Mouse (Mus musculus) cerebellum, adult 9-11 months (tissue): Measurements from ENCODE around the gene Prnd.

ENCODE experiments used
- DNase-seq: peaks from one replicate; pipeline ENCODE4 v3.0.0; 2022

The Prnd gene

GRCm38 (mm10) chr2:131941501-131941900 is 9.2 kb upstream of the Prnd start:
- no peak for DNase-seq

- no peak for DNase-seq
These were observed 6.3 kb upstream of the Prnd start for GRCm38 (mm10) chr2:131944370-131944769.

- no peak for DNase-seq
These were observed 5.4 kb upstream of the Prnd start for GRCm38 (mm10) chr2:131945225-131945624.

- no peak for DNase-seq
These were observed 4.9 kb upstream of the Prnd start for GRCm38 (mm10) chr2:131945765-131946164.

GRCm38 (mm10) chr2:131946351-131946750 is 4.3 kb upstream of the Prnd start:
- no peak for DNase-seq

- no peak for DNase-seq
These were observed 2.5 kb upstream of the Prnd start for GRCm38 (mm10) chr2:131948156-131948555.

GRCm38 (mm10) chr2:131948916-131949639 is 1.6 kb upstream of the Prnd start:
- no peak for DNase-seq

- DNase-seq = no peak
These were observed 679 bp upstream of the Prnd start for GRCm38 (mm10) chr2:131949767-131950597.

GRCm38 (mm10) chr2:131952456-131952855 is 1.8 kb downstream of the Prnd start:
- DNase-seq = no peak

- DNase-seq = no peak
These were observed 2.4 kb downstream of the Prnd start for GRCm38 (mm10) chr2:131952961-131953538.

GRCm38 (mm10) chr2:131953711-131954110 is 3.0 kb downstream of the Prnd start:
- DNase-seq = no peak

GRCm38 (mm10) chr2:131954835-131955234 is 4.2 kb downstream of the Prnd start:
- DNase-seq = no peak

GRCm38 (mm10) chr2:131955264-131955663 is 4.6 kb downstream of the Prnd start:
- no peak for DNase-seq

GRCm38 (mm10) chr2:131956336-131957256 is 5.9 kb downstream of the Prnd start:
- no peak for DNase-seq

GRCm38 (mm10) chr2:131957731-131958222 is 7.1 kb downstream of the Prnd start:
- no peak for DNase-seq

GRCm38 (mm10) chr2:131961671-131962070 is 11.0 kb downstream of the Prnd start:
- DNase-seq = no peak

- DNase-seq = no peak
These were observed 19.9 kb downstream of the Prnd start for GRCm38 (mm10) chr2:131970597-131970996.

- no peak for DNase-seq
These were observed 20.4 kb downstream of the Prnd start for GRCm38 (mm10) chr2:131971098-131971497.

GRCm38 (mm10) chr2:131976663-131977062 is 26.0 kb downstream of the Prnd start:
- no peak for DNase-seq

- no peak for DNase-seq
These were observed 30.2 kb downstream of the Prnd start for GRCm38 (mm10) chr2:131980866-131981265.

GRCm38 (mm10) chr2:131982546-131983196 is 32.0 kb downstream of the Prnd start:
- DNase-seq = peak; percentile 38

GRCm38 (mm10) chr2:131987950-131988349 is 37.3 kb downstream of the Prnd start:
- no peak for DNase-seq
